Mouse (Mus musculus) adrenal gland, postnatal 25 days (tissue): Measurements from ENCODE around the gene Cmtr1. TPM values are rescaled to one million over a fixed set of nuclear protein-coding genes. Genes with fewer than 3 reads are reported as not detected.

ENCODE experiments used
- DNase-seq: peaks from one replicate; pipeline ENCODE4 v3.0.0; 2021; ENCODE audit warnings: mixed read lengths
- total RNA-seq: library from RNA; stranded (reverse); gene quantifications from 2 replicates; pipeline ENCODE4 v1.2.3, GENCODE M21; 2021

Cmtr1 gene
- total RNA-seq, 1 experiment from 2014 or later: 104 TPM

DNA sequence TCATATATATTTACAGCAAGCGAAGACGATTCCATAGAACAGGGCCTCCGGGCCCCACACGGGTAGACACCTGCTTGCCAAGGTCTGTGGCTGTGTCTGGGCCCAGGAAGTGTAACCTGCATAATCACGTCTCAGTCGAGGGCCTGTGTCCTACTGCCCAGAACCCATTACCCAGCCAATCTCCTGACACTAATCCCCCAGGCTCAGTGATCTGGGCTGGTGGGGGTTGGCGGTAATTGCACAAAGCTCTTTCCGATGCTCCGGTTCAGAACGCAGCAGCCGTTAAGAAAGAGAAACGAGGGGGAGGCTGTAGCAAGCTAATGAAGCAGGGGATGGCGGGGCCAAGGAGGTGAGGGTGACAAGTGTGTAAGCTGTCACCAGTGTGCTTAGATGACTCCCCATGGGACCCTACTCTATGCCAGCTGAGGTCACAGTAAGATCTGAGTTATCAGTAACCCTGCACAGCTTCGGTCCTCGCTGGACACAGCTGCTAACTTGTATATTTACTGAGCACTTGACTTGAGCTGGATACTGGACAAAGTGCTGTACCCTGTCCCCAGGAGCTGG is 76.1 kb downstream of the Cmtr1 start:
- no peak for DNase-seq

DNA sequence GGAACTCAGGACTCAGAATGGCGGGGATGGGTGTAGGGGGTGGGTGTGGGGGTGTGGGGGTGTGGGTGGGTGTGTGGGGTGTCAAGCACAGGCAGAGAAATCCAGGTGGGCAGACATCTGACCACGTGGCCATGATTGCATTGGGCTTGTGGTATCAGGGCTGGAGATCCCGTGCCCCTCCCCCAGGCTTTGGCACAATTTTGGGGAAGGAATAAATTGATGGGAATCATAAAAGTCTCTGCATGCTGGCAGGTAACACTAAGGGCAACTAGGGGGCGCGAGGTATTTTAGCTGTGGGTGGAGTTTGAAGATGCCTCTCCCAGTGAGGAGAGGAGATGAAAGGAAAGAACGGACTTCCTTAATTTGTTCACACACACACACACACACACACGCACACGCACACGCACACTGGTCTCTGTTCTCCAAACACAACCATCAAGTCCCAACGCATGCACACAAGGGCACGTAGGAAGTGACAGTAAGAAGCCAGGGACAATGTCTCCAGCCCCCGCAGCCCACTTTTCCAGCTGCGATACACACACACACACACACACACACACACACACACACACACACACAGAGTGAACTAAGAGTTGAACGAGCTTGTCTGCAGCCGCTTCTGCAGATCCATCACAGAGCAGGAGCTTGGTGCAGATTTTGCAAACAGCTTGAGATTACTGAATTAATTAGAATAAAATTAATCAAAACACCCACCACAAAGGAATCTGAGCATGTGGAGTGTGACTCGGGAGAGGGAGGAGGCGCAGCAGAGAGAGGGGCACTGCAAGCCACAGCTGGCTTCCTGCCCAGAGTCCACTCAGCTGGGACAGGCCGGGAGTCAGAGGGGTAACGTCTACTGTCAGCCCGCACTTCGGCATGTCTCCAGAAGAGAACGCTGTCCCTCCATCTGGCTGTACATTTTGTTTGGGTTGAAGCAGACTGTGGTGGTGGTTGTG is 77.7 kb downstream of the Cmtr1 start:
- DNase-seq: peak; percentile 47

DNA sequence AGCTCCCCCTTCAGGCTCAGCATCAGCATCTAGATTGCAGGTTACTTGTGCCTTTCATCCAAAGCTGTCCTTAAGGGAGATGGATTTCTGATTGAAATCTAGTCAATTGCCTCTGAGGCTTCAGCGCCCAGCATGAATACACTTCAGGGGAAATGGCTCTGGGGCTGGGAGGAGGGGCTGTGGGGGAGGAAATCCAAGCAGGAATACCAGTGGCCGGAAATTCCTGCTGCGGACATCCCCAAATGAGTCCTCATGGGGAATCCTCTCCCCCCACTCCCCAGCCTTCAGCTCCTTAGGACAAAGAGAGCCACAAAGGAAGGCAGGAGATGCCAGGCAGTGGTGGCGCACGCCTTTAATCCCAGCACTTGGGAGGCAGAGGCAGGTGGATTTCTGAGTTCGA is 87.1 kb downstream of the Cmtr1 start:
- DNase-seq: no peak

DNA sequence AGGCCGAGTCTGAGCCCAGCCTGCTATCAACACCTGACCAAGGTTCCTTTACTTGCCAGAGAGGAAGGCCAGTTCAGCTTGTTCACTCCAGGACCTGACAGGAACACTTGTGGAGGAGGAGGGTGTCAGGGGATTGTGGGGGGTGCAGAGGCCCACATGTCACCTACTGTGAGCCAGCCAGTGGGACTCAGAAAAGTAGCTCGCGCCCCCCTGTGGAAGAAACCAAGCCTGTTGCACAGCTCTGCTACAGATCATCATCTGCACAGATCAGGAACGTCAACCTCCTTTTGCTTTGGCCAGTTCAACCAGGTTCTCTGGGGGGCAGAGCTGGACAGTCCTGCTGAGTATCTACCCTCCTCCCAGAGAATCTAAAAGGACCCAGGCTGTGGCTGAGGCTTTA is 94.1 kb downstream of the Cmtr1 start:
- no peak for DNase-seq

Other genes with a start within 250 kb of the Cmtr1 start
- 88.8 and 160 TPM in 2 replicates for gene Pim1, start 169.8 kb upstream of the Cmtr1 start, total RNA-seq
- gene Gm17657, start 111.0 kb upstream of the Cmtr1 start, total RNA-seq: not detected in 2 replicates
- gene Tbc1d22b, start 110.8 kb upstream of the Cmtr1 start, total RNA-seq: 28.4 and 30.7 TPM in 2 replicates
- 0.36 TPM in 1 of 2 replicates, not detected in the other for gene Tmem217, start 108.2 kb upstream of the Cmtr1 start, total RNA-seq
- 54.1 and 57.0 TPM in 2 replicates for gene Rnf8, start 45.8 kb upstream of the Cmtr1 start, total RNA-seq
- gene Gm28043, start 45.7 kb upstream of the Cmtr1 start, total RNA-seq: 4.5 and 5.0 TPM in 2 replicates
- gene Ccdc167, start 56.4 kb downstream of the Cmtr1 start, total RNA-seq: 9.3 and 14.0 TPM in 2 replicates